In the genomic region with DNA sequence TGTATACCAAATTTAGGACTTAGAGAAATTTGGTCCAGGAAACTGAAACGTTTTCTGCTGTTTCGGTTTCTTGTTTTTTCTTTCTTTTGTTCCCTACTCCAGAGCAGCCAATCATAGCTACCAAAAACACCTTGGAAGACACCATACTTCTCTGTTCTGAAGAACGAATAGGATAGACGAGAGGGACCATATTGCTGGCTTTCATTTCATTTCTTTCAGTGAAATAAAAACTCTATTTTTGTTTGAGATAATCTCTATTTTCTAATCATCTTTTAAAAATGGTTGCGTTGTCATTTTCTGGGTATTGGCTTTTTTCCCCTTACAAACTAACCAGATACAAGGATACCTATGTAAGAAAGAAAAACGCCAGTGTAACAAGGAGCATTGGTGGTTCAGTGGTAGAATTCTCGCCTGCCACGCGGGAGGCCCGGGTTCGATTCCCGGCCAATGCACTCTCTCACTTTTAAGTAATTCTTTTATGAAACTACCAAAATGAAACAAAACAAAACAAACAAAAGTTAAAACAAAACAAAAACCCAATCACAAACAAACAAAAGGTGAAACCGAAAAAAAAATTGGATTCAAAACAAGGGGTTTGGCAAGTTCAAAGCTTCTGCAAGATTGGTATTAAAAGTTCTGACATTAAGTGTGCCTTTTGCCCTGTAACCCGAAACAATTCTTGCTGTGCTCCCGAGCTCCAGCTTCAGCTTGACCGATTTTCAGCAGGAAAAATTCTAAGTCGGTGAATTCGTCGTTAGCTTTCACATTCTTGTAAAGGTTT, we compare ENCODE assay signal across 8 mouse cellular contexts. TPM values are rescaled to one million over a fixed set of nuclear protein-coding genes. Genes with fewer than 3 reads are reported as not detected.
DNase-seq lines count a peak whose midpoint lies in the region; ATAC-seq and TF ChIP-seq lines count a peak whose summit lies in the region.

No protein-coding gene starts in this region.

- peak; percentile 35; the same call in 1 of the 2 replicates for TF ChIP-seq EP300 in heart, postnatal 0 days (IDR thresholded peaks at IDR 0.05; ENCODE audit: low read depth)

- no peak overlapping the region for H3K9ac ChIP-seq in heart, postnatal 0 days (replicated peaks; ENCODE audit: low read depth, low read length)
- H3K9ac ChIP-seq in lung, embryonic 15.5 days: peak overlapping the region; percentile 36; the same call in 1 of the 2 replicates

- H3K36me3 ChIP-seq in heart, postnatal 0 days (replicated peaks; ENCODE audit: control insufficient read depth, insufficient read depth, low read length): no peaks in the 10 kb centered on the region
- H3K36me3 ChIP-seq in lung, embryonic 15.5 days: no peaks in the 10 kb centered on the region

- H3K27me3 ChIP-seq in heart, postnatal 0 days (ENCODE audit: control insufficient read depth, insufficient read depth, low read length): no peaks in the 10 kb centered on the region
- H3K27me3 ChIP-seq in lung, embryonic 15.5 days: no peaks in the 10 kb centered on the region

- H3K4me3 ChIP-seq in bone marrow, adult 2 months (replicated peaks; ENCODE audit: control insufficient read depth, low read depth, low read length): peak overlapping the region; percentile 65
- peak overlapping the region; percentile 59 for H3K4me3 ChIP-seq in heart, postnatal 0 days (ENCODE audit: low read depth, low read length)
- peak overlapping the region; percentile 55 for H3K4me3 ChIP-seq in lung, embryonic 15.5 days

- H3K9me3 ChIP-seq in heart, postnatal 0 days (replicated peaks; ENCODE audit: control insufficient read depth, low read length): no peaks in the 10 kb centered on the region
- H3K9me3 ChIP-seq in lung, embryonic 15.5 days: no peaks in the 10 kb centered on the region

- no peaks in the 10 kb centered on the region; the same call in 1 of the 2 replicates for H3K4me1 ChIP-seq in bone marrow, adult 2 months (ENCODE audit: control insufficient read depth, insufficient read depth, low read length)
- H3K4me1 ChIP-seq in heart, postnatal 0 days (ENCODE audit: control insufficient read depth, insufficient read depth): no peaks in the 10 kb centered on the region
- peaks cover 15% of the 10 kb centered on the region; the same call in 1 of the 2 replicates for H3K4me1 ChIP-seq in lung, embryonic 15.5 days

- TF ChIP-seq CTCF in bone marrow, adult 2 months (IDR thresholded peaks at IDR 0.05; ENCODE audit: control insufficient read depth, insufficient read depth, low read length): no peak
- no peak for TF ChIP-seq CTCF in heart, postnatal 0 days (IDR thresholded peaks at IDR 0.05; ENCODE audit: low read depth)

- peak; percentile 72 to 75 for DNase-seq in CD8-positive naive resting alpha-beta T cell, adult 2 months (ENCODE audit: low read depth in 2 of 2, low spot score in 2 of 2)
- peak; percentile 60 for DNase-seq in fibroblast of lung, adult 2 months (ENCODE audit: low read depth)
- peak; percentile 60 for DNase-seq in heart, postnatal 0 days (ENCODE audit: low spot score)
- DNase-seq in kidney, postnatal 25 days: peak; percentile 80 to 91
- peak; percentile 64 for DNase-seq in retina, adult 2 months (ENCODE audit: low read depth, low spot score)
- peak; percentile 78 to 84 for DNase-seq in thymus, postnatal 36 days

- H3K4me2 ChIP-seq in heart, postnatal 0 days (ENCODE audit: low read depth, low read length): peak overlapping the region; percentile 80
- peak overlapping the region; percentile 89 for H3K4me2 ChIP-seq in lung, embryonic 15.5 days

- no peak overlapping the region for H3K27ac ChIP-seq in bone marrow, adult 2 months (ENCODE audit: control insufficient read depth, insufficient read depth, low read depth, low read length, poor library complexity)
- peak overlapping the region; percentile 79 for H3K27ac ChIP-seq in heart, postnatal 0 days (ENCODE audit: low read depth)
- H3K27ac ChIP-seq in lung, embryonic 15.5 days: peak overlapping the region; percentile 81

- no peak for TF ChIP-seq POLR2A in bone marrow, adult 2 months (IDR thresholded peaks at IDR 0.05; ENCODE audit: borderline replicate concordance, control insufficient read depth, low read depth, low read length)

- peak; percentile 47; the same call in 1 of the 2 replicates for ATAC-seq in heart, postnatal 0 days (ENCODE audit: insufficient read depth, low read depth)
- ATAC-seq in lung, embryonic 15.5 days (ENCODE audit: borderline replicate concordance, extremely low read depth, low FRiP score, low TSS enrichment): peak; percentile 64; the same call in 1 of the 2 replicates

- under 1% methylated on average over 19 of the region's 19 CpGs for WGBS in bone marrow, adult 2 months
- under 1% methylated on average over 19 of the region's 19 CpGs for WGBS in heart, postnatal 0 days
- WGBS in lung, embryonic 15.5 days: under 1% methylated on average over 19 of the region's 19 CpGs

RNA-seq across cellular contexts. Expression of a gene that starts 13.8 kb away (rescaled TPM):
- 23.3 and 39.5 TPM in 2 replicates for polyA plus RNA-seq in bone marrow, adult 2 months (2011; ENCODE audit: insufficient read depth, insufficient read length, low replicate concordance, missing spikeins)
- total RNA-seq in heart, postnatal 0 days (2014; rRNA removed; ENCODE audit: low replicate concordance): 3,824 and 4,565 TPM in 2 replicates
- 30.4 and 37.5 TPM in 2 replicates for polyA plus RNA-seq in heart, postnatal 0 days (2015; fragmentation: Nextera tagmentation; extraction: Ambion mirVana)
- polyA plus RNA-seq in lung, embryonic 15.5 days (2015; fragmentation: Nextera tagmentation; extraction: Ambion mirVana): 6.9 and 8.1 TPM in 2 replicates

RNA-seq across cellular contexts. Expression of a gene that starts 16.7 kb away (rescaled TPM):
- polyA plus RNA-seq in bone marrow, adult 2 months (2011; ENCODE audit: insufficient read depth, insufficient read length, low replicate concordance, missing spikeins): 105 and 151 TPM in 2 replicates
- 369 and 922 TPM in 2 replicates for total RNA-seq in heart, postnatal 0 days (2014; rRNA removed; ENCODE audit: low replicate concordance)
- 1.3 and 2.6 TPM in 2 replicates for polyA plus RNA-seq in heart, postnatal 0 days (2015; fragmentation: Nextera tagmentation; extraction: Ambion mirVana)
- 6.2 and 8.4 TPM in 2 replicates for polyA plus RNA-seq in lung, embryonic 15.5 days (2015; fragmentation: Nextera tagmentation; extraction: Ambion mirVana)

RNA-seq across cellular contexts. Expression of a gene that starts 18.2 kb away (rescaled TPM):
- 16.1 and 17.7 TPM in 2 replicates for polyA plus RNA-seq in bone marrow, adult 2 months (2011; ENCODE audit: insufficient read depth, insufficient read length, low replicate concordance, missing spikeins)
- 709 and 989 TPM in 2 replicates for total RNA-seq in heart, postnatal 0 days (2014; rRNA removed; ENCODE audit: low replicate concordance)
- 2.4 and 2.5 TPM in 2 replicates for polyA plus RNA-seq in heart, postnatal 0 days (2015; fragmentation: Nextera tagmentation; extraction: Ambion mirVana)
- polyA plus RNA-seq in lung, embryonic 15.5 days (2015; fragmentation: Nextera tagmentation; extraction: Ambion mirVana): 9.5 and 10.8 TPM in 2 replicates

RNA-seq across cellular contexts. Expression of a gene that starts 26.2 kb away (rescaled TPM):
- polyA plus RNA-seq in bone marrow, adult 2 months (2011; ENCODE audit: insufficient read depth, insufficient read length, low replicate concordance, missing spikeins): 6.8 and 11.4 TPM in 2 replicates
- total RNA-seq in heart, postnatal 0 days (2014; rRNA removed; ENCODE audit: low replicate concordance): 82.5 and 133 TPM in 2 replicates
- 0.25 and 0.31 TPM in 2 replicates for polyA plus RNA-seq in heart, postnatal 0 days (2015; fragmentation: Nextera tagmentation; extraction: Ambion mirVana)
- polyA plus RNA-seq in lung, embryonic 15.5 days (2015; fragmentation: Nextera tagmentation; extraction: Ambion mirVana): 1.4 TPM in 2 replicates

RNA-seq across cellular contexts. Expression of a gene that starts 26.8 kb away (rescaled TPM):
- polyA plus RNA-seq in bone marrow, adult 2 months (2011; ENCODE audit: insufficient read depth, insufficient read length, low replicate concordance, missing spikeins): 3.0 and 6.4 TPM in 2 replicates
- total RNA-seq in heart, postnatal 0 days (2014; rRNA removed; ENCODE audit: low replicate concordance): 441 and 779 TPM in 2 replicates
- 0.29 and 0.45 TPM in 2 replicates for polyA plus RNA-seq in heart, postnatal 0 days (2015; fragmentation: Nextera tagmentation; extraction: Ambion mirVana)
- polyA plus RNA-seq in lung, embryonic 15.5 days (2015; fragmentation: Nextera tagmentation; extraction: Ambion mirVana): 0.75 and 1.5 TPM in 2 replicates

Comparison
In these comparisons a context has a peak if more than half of its experiments do, and no peak if none do; other contexts are left out.
1. RNA of a gene that starts 16.7 kb away (polyA plus RNA-seq): 105 to 151 TPM in bone marrow, adult 2 months; 6.2 to 8.4 TPM in lung, embryonic 15.5 days and 1.3 to 2.6 TPM in heart, postnatal 0 days; every median in the first group is over 10 times any median in the second.
2. Peak in every context shown above with its lines, with median percentiles within 50 percentile points of each other: DNase-seq and H3K4me3 ChIP-seq.